Mouse (Mus musculus) liver, embryonic 11.5 days (tissue): Measurements from ENCODE around the gene AL607142.1. TPM values are rescaled to one million over a fixed set of nuclear protein-coding genes. Genes with fewer than 3 reads are reported as not detected.

ENCODE experiments used
- ATAC-seq: fragments of 200-750 bp; cut with Nextera tagmentation; replicated peaks from 2 replicates; pipeline ENCODE4 v1.8.0; 2017; ENCODE audit warnings: moderate number of reproducible peaks, mild to moderate bottlenecking, moderate TSS enrichment, moderate library complexity; ENCODE audit not compliant: low FRiP score
- DNase-seq: peaks from one replicate; pipeline ENCODE4 v3.0.0-alpha.2; 2017; ENCODE audit warnings: low spot score
- H3K27ac ChIP-seq: fragments of 300-500 bp; sonication (generic); 2 replicates; pipeline ENCODE4 v1.5.1; 2014; ENCODE audit warnings: mild to moderate bottlenecking, low read depth, low read length, control low read depth
- H3K27me3 ChIP-seq: fragments of 300-500 bp; sonication (generic); replicated peaks from 2 replicates; pipeline ENCODE4 v1.6.1; 2014; ENCODE audit warnings: low read length, mixed read lengths; ENCODE audit not compliant: control insufficient read depth, insufficient read depth
- H3K36me3 ChIP-seq: fragments of 300-500 bp; sonication (generic); 2 replicates; pipeline ENCODE4 v1.6.1; 2014; ENCODE audit warnings: mild to moderate bottlenecking, low read length, moderate library complexity, mixed read lengths; ENCODE audit not compliant: control insufficient read depth, insufficient read depth
- H3K4me1 ChIP-seq: fragments of 300-500 bp; sonication (generic); replicated peaks from 2 replicates; pipeline ENCODE4 v1.6.1; 2014; ENCODE audit warnings: low read length, mixed read lengths; ENCODE audit not compliant: control insufficient read depth, insufficient read depth
- H3K4me2 ChIP-seq: fragments of 300-500 bp; sonication (generic); 2 replicates; pipeline ENCODE4 v1.6.1; 2014; ENCODE audit warnings: mild to moderate bottlenecking, control low read depth, moderate library complexity
- H3K4me3 ChIP-seq: fragments of 300-500 bp; sonication (generic); 2 replicates; pipeline ENCODE4 v1.5.1; 2014; ENCODE audit warnings: low read depth, low read length, control low read depth
- H3K9ac ChIP-seq: fragments of 300-500 bp; sonication (generic); 2 replicates; pipeline ENCODE4 v1.6.1; 2014; ENCODE audit warnings: low read depth, low read length, control low read depth
- H3K9me3 ChIP-seq: fragments of 300-500 bp; sonication (generic); 2 replicates; pipeline ENCODE4 v1.6.1; 2016; ENCODE audit warnings: low read length, inconsistent platforms, mixed read lengths; ENCODE audit not compliant: control insufficient read depth
- WGBS: fragments of 180-500 bp; shearing (Covaris S2); extraction: QIAGEN DNeasy Blood & Tissue Kit; methylation state at CpG from one replicate; pipeline ENCODE4 v1.1.7; 2014; 5-methylcytosine and 5-hydroxymethylcytosine counted together
- polyA plus RNA-seq: library from polyadenylated mRNA; unstranded; fragments of >200 nt; fragmentation: Nextera tagmentation; extraction: Ambion mirVana; gene quantifications from 2 replicates; pipeline ENCODE4 v1.2.1, GENCODE M21; 2014

AL607142.1 gene
- polyA plus RNA-seq, 1 experiment from 2014 or later: not detected

DNA sequence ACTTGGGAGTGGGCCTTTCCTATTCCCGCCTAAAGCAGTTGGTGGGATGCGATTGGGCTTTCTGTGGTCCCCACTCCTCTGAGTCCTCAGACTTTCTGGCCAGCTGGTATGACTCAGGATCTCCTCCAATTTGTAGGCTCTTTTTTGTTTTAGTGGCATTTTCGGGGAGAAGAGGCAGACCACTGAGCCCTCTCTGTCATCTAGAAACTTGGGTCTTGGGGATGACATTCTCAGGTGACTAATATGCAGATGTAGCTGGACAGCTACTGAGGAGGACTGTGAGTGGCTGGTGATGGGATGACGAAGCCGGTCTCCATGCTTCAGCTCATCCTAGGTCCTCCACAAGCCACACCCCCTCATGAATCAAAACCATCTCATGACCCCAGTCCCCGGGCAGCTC, 2.6 kb upstream of the AL607142.1 start:
- Histone ChIP-seq H3K27ac (no peak overlapping the region), H3K4me1 (no peaks in the 10 kb centered on the region), H3K4me3 (no peak overlapping the region), H3K9ac (no peak overlapping the region), H3K4me2 (no peak overlapping the region), H3K27me3 (no peaks in the 10 kb centered on the region; the same call in 1 of the 2 replicates), H3K36me3 (no peaks in the 10 kb centered on the region), H3K9me3 (no peaks in the 10 kb centered on the region)
- no peak for ATAC-seq
- WGBS: 60% methylated on average over 6 of the region's 6 CpGs
- no peak for DNase-seq

- no peak for DNase-seq
- Histone ChIP-seq H3K9ac (no peak overlapping the region), H3K9me3 (no peaks in the 10 kb centered on the region), H3K4me3 (no peak overlapping the region), H3K27ac (no peak overlapping the region), H3K36me3 (no peaks in the 10 kb centered on the region), H3K4me1 (no peaks in the 10 kb centered on the region), H3K27me3 (no peaks in the 10 kb centered on the region; the same call in 1 of the 2 replicates), H3K4me2 (no peak overlapping the region)
- ATAC-seq: no peak
- 84% methylated on average over 11 of the region's 11 CpGs for WGBS
These were observed 2.0 kb upstream of the AL607142.1 start for GRCm38 (mm10) chr4:120062754-120063153.

- DNase-seq: no peak
- Histone ChIP-seq H3K27ac (no peak overlapping the region), H3K4me2 (no peak overlapping the region), H3K9me3 (no peaks in the 10 kb centered on the region), H3K27me3 (no peaks in the 10 kb centered on the region; the same call in 1 of the 2 replicates), H3K36me3 (no peaks in the 10 kb centered on the region), H3K9ac (no peak overlapping the region), H3K4me1 (no peaks in the 10 kb centered on the region), H3K4me3 (no peak overlapping the region)
- WGBS: 88% methylated on average over 20 of the region's 20 CpGs
- ATAC-seq: no peak
These were observed 1.3 kb upstream of the AL607142.1 start for GRCm38 (mm10) chr4:120063353-120064124.

- Histone ChIP-seq H3K36me3 (no peaks in the 10 kb centered on the region), H3K4me1 (no peaks in the 10 kb centered on the region), H3K9me3 (no peaks in the 10 kb centered on the region), H3K9ac (no peak overlapping the region), H3K27ac (no peak overlapping the region), H3K27me3 (no peaks in the 10 kb centered on the region; the same call in 1 of the 2 replicates), H3K4me3 (no peak overlapping the region), H3K4me2 (no peak overlapping the region)
- ATAC-seq (no peak), DNase-seq (no peak)
- 75% methylated on average over 9 of the region's 9 CpGs for WGBS
These were observed 2.2 kb downstream of the AL607142.1 start for GRCm38 (mm10) chr4:120066841-120067591.

DNA sequence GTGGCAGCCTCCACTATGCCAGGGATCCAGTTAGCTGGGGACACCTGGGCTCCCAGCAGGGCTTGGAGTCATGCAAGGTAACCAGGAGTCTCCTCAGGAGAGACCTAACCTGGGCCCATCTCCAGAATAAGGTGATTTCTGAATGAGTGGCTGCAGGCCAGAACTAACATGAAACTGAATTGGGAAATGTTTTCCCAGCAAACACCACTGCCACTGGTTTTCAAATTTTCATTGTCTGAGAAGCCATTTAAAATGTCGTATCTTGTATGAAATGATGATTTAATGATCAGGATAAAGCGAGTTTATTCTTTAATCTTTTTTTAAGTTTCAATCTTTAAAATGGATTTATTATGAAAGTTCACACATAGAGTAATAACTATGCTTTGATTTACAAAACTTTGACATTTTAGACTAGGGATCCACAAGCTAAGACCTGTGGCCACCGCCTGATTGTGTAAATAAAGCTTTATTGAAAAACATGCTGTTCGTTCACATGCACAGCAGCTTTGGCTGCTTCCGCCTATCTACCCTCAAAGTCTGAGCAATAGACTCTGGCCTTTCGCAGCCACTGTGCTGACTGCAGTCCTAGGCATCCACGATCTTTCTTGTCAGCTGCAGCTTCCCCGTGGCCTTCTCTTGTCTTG, 2.9 kb downstream of the AL607142.1 start:
- no peaks in the 10 kb centered on the region for H3K36me3 ChIP-seq
- H3K27me3 ChIP-seq: no peaks in the 10 kb centered on the region
- WGBS: 79% methylated on average over 8 of the region's 8 CpGs
- no peak overlapping the region for H3K27ac ChIP-seq
- H3K4me3 ChIP-seq: no peak overlapping the region
- no peak overlapping the region for H3K9ac ChIP-seq
- DNase-seq (no peak), ATAC-seq (no peak)
- no peaks in the 10 kb centered on the region for H3K4me1 ChIP-seq
- no peak overlapping the region for H3K4me2 ChIP-seq
- H3K9me3 ChIP-seq: no peaks in the 10 kb centered on the region

DNA sequence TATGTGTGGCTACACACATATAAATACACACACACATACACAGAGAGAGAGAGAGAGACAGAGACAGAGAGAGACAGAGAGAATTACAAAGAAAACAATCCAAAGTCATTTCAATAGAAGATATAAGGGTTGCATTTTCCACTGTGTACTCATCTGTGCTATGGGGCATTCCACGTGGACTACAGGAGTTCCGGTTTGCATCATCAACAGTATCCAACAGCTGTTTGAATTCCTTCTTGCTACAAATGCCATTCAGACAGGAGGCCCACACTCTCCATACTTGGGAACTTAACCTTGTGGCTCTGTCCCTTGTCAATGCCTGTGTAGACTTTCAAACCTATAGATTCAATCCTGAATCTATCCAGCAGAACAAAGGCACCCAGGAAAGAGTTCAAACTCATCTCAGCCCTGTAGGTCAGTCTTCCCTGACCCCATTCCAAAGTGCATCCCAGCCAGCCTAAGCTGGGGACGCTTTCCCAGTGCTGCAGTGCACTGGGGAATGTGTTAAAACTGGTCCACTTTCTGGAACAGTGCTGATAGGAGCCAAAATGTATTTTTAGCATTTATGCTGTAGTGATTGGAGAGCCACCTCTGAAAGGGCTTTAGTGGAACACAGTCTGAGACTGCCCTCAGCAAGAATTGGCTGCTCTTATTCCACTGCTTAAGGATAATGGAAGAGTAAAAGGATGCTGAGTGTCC, 4.2 kb downstream of the AL607142.1 start:
- Histone ChIP-seq H3K4me1 (no peaks in the 10 kb centered on the region), H3K27me3 (no peaks in the 10 kb centered on the region), H3K9me3 (no peaks in the 10 kb centered on the region), H3K36me3 (no peaks in the 10 kb centered on the region), H3K4me2 (no peak overlapping the region), H3K27ac (no peak overlapping the region), H3K9ac (no peak overlapping the region), H3K4me3 (no peak overlapping the region)
- 71% methylated on average over 3 of the region's 3 CpGs for WGBS
- ATAC-seq (no peak), DNase-seq (no peak)

DNA sequence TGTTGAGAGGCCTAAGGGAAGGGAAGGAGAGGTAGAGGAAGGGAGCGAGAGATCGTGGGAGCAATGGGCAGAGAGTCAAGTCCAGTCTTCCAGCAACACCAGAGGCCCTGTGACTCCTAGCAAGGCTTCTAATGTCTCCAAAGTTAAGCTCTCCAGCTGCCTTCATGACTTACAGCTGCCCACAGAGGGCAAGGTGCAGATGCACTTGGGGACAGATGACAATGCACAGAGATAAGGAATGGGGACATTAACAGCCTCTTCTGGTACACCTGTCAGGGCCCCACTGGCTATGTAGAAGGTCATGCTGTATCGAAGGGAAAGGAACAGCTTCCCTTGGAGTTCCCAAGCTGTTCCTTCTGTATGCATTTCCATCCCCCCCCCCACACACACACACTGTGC, 4.8 kb downstream of the AL607142.1 start:
- Histone ChIP-seq H3K27ac (no peak overlapping the region), H3K4me3 (no peak overlapping the region), H3K27me3 (no peaks in the 10 kb centered on the region), H3K9me3 (no peaks in the 10 kb centered on the region), H3K4me1 (no peaks in the 10 kb centered on the region), H3K4me2 (no peak overlapping the region), H3K36me3 (no peaks in the 10 kb centered on the region), H3K9ac (no peak overlapping the region)
- DNase-seq: no peak
- no peak for ATAC-seq
- 78% methylated on average over 3 of the region's 3 CpGs for WGBS

- WGBS: 46% methylated on average over 3 of the region's 3 CpGs
- H3K4me1 ChIP-seq: no peaks in the 10 kb centered on the region
- ATAC-seq (no peak), DNase-seq (no peak)
- no peaks in the 10 kb centered on the region for H3K27me3 ChIP-seq
- H3K4me3 ChIP-seq: no peak overlapping the region
- H3K36me3 ChIP-seq: no peaks in the 10 kb centered on the region
- H3K9me3 ChIP-seq: no peaks in the 10 kb centered on the region
- H3K27ac ChIP-seq: no peak overlapping the region
- no peak overlapping the region for H3K4me2 ChIP-seq
- no peak overlapping the region for H3K9ac ChIP-seq
These were observed 6.6 kb downstream of the AL607142.1 start for GRCm38 (mm10) chr4:120071411-120071810.
